Mouse (Mus musculus) limb, embryonic 13.5 days (tissue): Measurements from ENCODE around the gene Cpz. TPM values are rescaled to one million over a fixed set of nuclear protein-coding genes. Genes with fewer than 3 reads are reported as not detected.

Experiments
- ATAC-seq: fragments of 200-750 bp; cut with Nextera tagmentation; 2 replicates; pipeline ENCODE4 v1.8.0; 2017; ENCODE audit warnings: low read depth, moderate number of reproducible peaks, moderate TSS enrichment; ENCODE audit not compliant: low FRiP score
- H3K27ac ChIP-seq: fragments of 300-500 bp; sonication (generic); 2 replicates; pipeline ENCODE4 v1.5.1; 2015; ENCODE audit warnings: inconsistent platforms, mild to moderate bottlenecking, moderate library complexity
- H3K27me3 ChIP-seq: fragments of 300-500 bp; sonication (generic); 2 replicates; pipeline ENCODE4 v1.6.1; 2015; ENCODE audit warnings: mild to moderate bottlenecking, inconsistent platforms
- H3K36me3 ChIP-seq: fragments of 300-500 bp; sonication (generic); 2 replicates; pipeline ENCODE4 v1.6.1; 2015; ENCODE audit warnings: inconsistent platforms, mild to moderate bottlenecking, moderate library complexity
- H3K4me1 ChIP-seq: fragments of 300-500 bp; sonication (generic); 2 replicates; pipeline ENCODE4 v1.6.1; 2015; ENCODE audit warnings: inconsistent platforms
- H3K4me2 ChIP-seq: fragments of 300-500 bp; sonication (generic); replicated peaks from 2 replicates; pipeline ENCODE4 v1.6.1; 2015; ENCODE audit warnings: inconsistent platforms, mild to moderate bottlenecking, moderate library complexity
- H3K4me3 ChIP-seq: fragments of 300-500 bp; sonication (generic); 2 replicates; pipeline ENCODE4 v1.5.1; 2015; ENCODE audit warnings: moderate library complexity, mild to moderate bottlenecking, inconsistent platforms
- H3K9ac ChIP-seq: fragments of 300-500 bp; sonication (generic); 2 replicates; pipeline ENCODE4 v1.6.1; 2015; ENCODE audit warnings: mild to moderate bottlenecking, inconsistent platforms
- H3K9me3 ChIP-seq: fragments of 300-500 bp; sonication (generic); 2 replicates; pipeline ENCODE4 v1.6.1; 2016; ENCODE audit warnings: inconsistent platforms
- WGBS: fragments of 180-500 bp; shearing (Covaris S2); methylation state at CpG from one replicate; pipeline ENCODE4 v1.1.7; 2015; 5-methylcytosine and 5-hydroxymethylcytosine counted together
- polyA plus RNA-seq: library from polyadenylated mRNA; unstranded; fragments of >200 nt; fragmentation: Nextera tagmentation; extraction: Ambion mirVana; gene quantifications from 2 replicates; pipeline ENCODE4 v1.2.1, GENCODE M21; 2015

Gene Cpz
- polyA plus RNA-seq, 1 experiment from 2014 or later = 1.6 TPM

DNA sequence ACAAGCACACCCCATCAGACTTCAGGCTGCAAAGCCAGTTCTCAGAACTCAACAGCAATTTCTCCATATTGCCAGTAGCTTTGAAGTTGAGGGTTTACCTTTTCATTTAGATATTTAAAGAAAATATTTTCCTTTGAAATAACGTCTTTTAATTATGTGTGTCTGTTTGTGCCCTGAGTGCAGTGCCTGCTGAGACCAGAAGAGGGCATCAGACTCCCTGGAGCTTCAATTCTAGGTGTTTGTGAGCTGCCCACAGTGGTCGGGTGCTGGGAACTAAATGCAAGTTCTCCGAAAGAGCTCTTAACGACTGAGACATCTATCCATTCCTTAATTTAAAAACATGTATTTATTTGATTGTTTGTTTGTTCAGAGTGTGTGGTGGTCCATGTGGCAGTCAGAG lies 65.7 kb downstream of the Cpz start:
- no peaks in the 10 kb centered on the region for H3K9me3 ChIP-seq
- ATAC-seq = no peak
- 74% methylated on average over 4 of the region's 4 CpGs for WGBS
- no peaks in the 10 kb centered on the region for H3K36me3 ChIP-seq
- H3K4me1 ChIP-seq = peaks cover 13% of the 10 kb centered on the region; the same call in 1 of the 2 replicates
- H3K27ac ChIP-seq = no peak overlapping the region
- H3K27me3 ChIP-seq = peaks cover 50% of the 10 kb centered on the region
- no peak overlapping the region for H3K9ac ChIP-seq
- no peak overlapping the region for H3K4me3 ChIP-seq
- no peak overlapping the region for H3K4me2 ChIP-seq

DNA sequence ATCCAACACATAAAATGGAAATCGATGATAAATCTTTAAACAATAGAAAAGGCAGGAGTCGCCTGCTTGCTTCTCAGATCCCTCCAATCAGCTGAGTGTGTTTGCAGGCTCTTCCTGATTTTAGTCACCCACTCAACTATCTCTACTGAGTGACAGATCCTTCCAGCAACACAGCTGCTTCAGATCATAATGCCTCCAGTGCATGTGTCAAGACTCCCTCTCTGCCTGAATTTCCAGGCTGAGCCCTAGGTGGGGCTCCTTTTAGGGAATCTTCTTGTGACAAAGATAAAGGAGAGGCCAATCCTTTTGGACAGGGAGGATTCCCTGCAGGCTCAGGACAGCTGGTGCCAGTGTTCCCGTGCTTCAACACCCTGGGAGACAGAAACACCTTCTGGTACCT lies 67.2 kb downstream of the Cpz start:
- ATAC-seq = no peak
- Histone ChIP-seq H3K4me1 (peaks cover 20% of the 10 kb centered on the region), H3K9ac (no peak overlapping the region), H3K27ac (no peak overlapping the region), H3K27me3 (peaks cover 48% of the 10 kb centered on the region), H3K36me3 (no peaks in the 10 kb centered on the region), H3K9me3 (no peaks in the 10 kb centered on the region), H3K4me2 (no peak overlapping the region), H3K4me3 (no peak overlapping the region)
- 69% methylated on average over 3 of the region's 3 CpGs for WGBS

DNA sequence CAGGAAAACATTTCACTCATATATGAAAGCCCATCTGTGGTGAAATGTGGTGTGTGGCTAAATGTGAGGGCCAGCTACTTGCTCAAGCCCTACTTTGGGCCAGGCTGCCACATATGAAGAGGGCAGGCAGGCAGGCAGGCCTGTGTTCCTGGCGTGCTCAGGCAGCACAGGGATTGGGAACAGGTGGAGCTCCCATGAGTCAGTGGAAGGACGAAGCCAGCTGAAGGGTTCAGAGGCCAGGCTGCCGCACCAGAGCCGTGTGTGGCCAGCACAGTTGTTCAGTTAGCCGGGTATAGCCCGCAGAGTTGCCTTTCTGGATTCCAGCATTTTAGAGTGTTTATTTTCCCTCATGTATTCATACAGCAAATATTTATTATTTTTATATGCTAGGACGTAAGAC lies 68.1 kb downstream of the Cpz start:
- H3K4me1 ChIP-seq = peaks cover 19% of the 10 kb centered on the region
- H3K9ac ChIP-seq = no peak overlapping the region
- H3K4me3 ChIP-seq = no peak overlapping the region
- no peak overlapping the region for H3K4me2 ChIP-seq
- H3K36me3 ChIP-seq = no peaks in the 10 kb centered on the region
- no peak overlapping the region for H3K27ac ChIP-seq
- H3K9me3 ChIP-seq = no peaks in the 10 kb centered on the region
- H3K27me3 ChIP-seq = peaks cover 44% of the 10 kb centered on the region
- ATAC-seq = no peak
- 69% methylated on average over 7 of the region's 7 CpGs for WGBS

DNA sequence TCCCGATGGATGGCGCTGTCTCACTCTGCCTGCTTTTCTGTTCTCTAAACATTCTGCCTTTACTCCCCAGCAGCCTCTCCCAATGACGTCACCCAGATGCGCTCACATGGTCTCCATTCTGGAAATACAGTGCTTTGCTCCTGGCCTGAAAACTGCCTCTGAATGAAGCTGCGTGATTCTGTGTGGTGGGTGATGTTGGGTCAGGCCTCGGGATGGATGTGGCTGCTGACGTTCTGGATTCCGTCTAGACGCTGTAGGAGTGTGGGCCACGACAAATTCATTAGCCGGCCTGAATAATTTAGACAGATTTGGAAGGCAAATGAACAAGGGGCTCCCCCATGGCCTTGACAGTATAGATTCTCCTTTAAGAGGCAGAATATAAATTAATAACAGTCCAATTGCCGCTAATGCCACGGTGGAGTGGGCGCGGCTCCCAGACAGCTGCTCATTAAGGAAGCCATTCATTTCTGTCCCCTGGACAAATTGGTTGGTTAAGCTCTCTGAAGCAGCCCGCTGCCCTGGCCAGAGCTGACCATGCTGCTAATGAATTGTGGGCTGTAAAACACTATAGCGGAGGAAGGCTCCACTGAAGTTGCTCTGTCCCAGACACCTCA lies 71.2 kb downstream of the Cpz start:
- no peak overlapping the region for H3K9ac ChIP-seq
- no peak overlapping the region for H3K27ac ChIP-seq
- H3K4me1 ChIP-seq = peaks cover 16% of the 10 kb centered on the region
- H3K27me3 ChIP-seq = peaks cover 47% of the 10 kb centered on the region
- no peak for ATAC-seq
- H3K4me3 ChIP-seq = no peak overlapping the region
- no peaks in the 10 kb centered on the region for H3K36me3 ChIP-seq
- no peaks in the 10 kb centered on the region for H3K9me3 ChIP-seq
- 15% methylated on average over 17 of the region's 17 CpGs for WGBS
- 0 out of 2 replicates have a peak overlapping the region, but pooled peaks have one; percentile 3 for H3K4me2 ChIP-seq

Other genes with a start within 250 kb of the Cpz start
- not detected in 2 replicates for gene Adra2c, start 247.4 kb downstream of the Cpz start, polyA plus RNA-seq
- gene Hmx1, start 136.6 kb downstream of the Cpz start, polyA plus RNA-seq = 0.11 TPM in 1 of 2 replicates, not detected in the other
- gene Trmt44, start 49.4 kb upstream of the Cpz start, polyA plus RNA-seq = 7.7 and 9.0 TPM in 2 replicates
- gene Acox3, start 57.3 kb upstream of the Cpz start, polyA plus RNA-seq = 11.3 and 12.2 TPM in 2 replicates
- gene Htra3, start 154.1 kb upstream of the Cpz start, polyA plus RNA-seq = 19.4 and 20.1 TPM in 2 replicates
- 5.1 and 5.3 TPM in 2 replicates for gene Sh3tc1, start 214.3 kb upstream of the Cpz start, polyA plus RNA-seq
- gene Ablim2, start 232.2 kb upstream of the Cpz start, polyA plus RNA-seq = 1.1 and 1.8 TPM in 2 replicates